Mouse (Mus musculus) neural tube, embryonic 10.5 days (tissue): ENCODE data around the gene Gm20683.
"Not testable (repeated sequence)": the region's sequence is repeated elsewhere in the genome, so short reads cannot be mapped to it uniquely, and the experiment has no call there.

Experiments
- DNase-seq: peaks from one replicate; pipeline ENCODE4 v3.0.0-alpha.2; 2017; ENCODE audit warnings: low spot score; ENCODE audit errors: extremely low spot score

Gene Gm20683

DNA sequence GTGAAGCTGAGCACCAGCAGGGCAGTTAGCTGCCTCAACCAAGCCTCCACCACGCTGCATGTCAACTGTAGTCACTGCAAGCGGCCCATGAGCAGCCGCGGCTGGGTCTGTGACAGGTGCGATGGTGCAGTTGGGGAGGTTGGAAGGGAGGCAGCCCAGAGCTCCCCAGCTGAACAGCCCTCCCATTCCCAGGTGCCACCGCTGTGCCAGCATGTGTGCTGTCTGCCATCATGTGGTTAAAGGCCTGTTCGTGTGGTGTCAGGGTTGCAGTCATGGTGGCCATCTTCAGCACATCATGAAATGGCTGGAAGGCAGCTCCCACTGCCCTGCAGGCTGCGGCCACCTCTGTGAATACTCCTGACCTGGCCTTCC is 13.4 kb downstream of the Gm20683 start:
- DNase-seq, result peak; percentile 38

- DNase-seq, result no peak
Measured at GRCm38 (mm10) chr17:25827546-25828222, 13.9 kb downstream of the Gm20683 start.

DNA sequence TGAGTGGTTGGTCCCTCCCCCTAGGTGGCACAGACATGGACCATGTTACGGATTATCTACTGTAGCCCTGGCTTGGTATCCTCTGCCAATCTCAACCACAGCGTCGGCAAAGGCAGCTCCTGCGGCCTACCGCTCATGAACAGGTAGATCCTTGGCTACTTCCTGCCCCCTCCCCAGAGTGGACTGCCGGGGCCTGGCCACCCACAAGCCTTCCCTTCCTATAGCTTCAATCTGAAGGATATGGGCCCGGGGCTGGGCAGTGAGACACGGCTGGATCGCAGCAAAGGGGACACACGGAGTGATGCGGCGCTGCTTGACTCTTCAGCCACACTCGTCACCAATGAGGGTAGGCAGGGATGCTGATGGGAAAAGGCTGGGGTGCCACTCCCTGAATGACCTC is 14.6 kb downstream of the Gm20683 start:
- DNase-seq, result no peak

GRCm38 (mm10) chr17:25825984-25826570 is 15.5 kb downstream of the Gm20683 start:
- DNase-seq, result no peak

DNA sequence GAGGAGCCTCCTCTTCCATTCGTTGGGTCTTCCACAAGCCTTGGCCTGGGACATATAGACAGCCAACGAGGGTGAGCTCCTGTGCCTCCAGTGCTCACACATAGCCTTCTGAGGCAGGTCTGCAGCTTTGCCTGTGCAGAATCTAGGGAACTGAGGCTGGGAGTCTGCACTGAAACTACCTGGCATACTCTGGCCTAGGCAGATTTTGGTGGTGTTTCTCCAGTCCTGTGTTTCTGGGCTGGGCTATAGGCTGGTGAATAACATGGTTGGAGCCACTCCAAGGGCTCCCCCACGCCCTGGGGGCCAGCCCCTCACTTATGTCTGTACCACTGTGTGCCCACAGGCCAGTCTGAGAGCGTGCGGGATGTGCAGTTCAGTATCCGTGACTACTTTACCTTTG is 16.3 kb downstream of the Gm20683 start:
- no peak for DNase-seq

- no peak for DNase-seq
Measured at GRCm38 (mm10) chr17:25824362-25825142, 17.0 kb downstream of the Gm20683 start.

GRCm38 (mm10) chr17:25823452-25823851 is 18.1 kb downstream of the Gm20683 start, which contains the start of gene Wdr24:
Wdr24 (plus strand) TSS chr17:25823627.
- peak; percentile 65 for DNase-seq

DNA sequence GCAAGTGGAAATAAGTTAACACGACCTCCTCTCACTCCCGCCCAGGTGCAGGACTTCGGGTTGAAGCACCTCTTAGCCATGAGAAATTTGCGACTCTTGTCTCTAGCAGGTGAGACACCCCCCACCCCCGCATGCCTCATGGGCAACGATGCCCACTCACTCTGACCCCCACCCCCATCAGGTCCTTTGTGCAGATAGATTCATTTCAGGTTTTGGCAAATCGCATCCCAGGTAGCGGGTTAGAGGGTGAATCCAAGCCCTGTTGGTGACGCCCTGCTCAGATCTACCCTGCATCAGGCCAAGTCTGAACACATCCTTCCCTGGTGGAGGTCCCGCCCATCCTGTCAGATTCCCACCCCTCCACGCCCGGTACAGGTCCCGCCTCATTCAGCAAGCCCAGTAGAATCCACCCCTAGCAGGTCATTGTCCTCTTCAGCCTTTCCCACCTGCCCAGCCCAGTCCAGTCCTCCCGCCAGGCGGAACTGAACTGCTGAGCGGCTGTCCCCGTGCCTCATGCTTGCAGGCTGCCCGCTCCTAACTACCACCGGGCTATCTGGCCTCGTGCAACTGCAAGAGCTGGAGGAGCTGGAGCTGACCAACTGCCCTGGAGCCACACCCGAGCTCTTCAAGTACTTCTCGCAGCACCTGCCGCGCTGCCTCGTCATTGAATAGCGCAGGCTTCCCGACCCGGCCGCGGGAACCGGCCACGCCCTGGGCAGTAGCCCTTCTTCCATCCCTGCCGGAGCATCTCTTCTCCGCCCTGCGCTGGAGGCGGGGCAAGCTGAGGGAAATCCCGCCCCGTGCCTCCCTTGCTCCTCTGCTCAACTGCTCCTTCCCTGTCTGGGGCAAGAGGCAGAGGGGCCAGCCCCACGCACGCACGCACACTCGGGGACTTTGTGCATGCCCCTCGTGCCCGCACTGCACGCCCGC is 22.4 kb downstream of the Gm20683 start:
- no peak for DNase-seq

DNA sequence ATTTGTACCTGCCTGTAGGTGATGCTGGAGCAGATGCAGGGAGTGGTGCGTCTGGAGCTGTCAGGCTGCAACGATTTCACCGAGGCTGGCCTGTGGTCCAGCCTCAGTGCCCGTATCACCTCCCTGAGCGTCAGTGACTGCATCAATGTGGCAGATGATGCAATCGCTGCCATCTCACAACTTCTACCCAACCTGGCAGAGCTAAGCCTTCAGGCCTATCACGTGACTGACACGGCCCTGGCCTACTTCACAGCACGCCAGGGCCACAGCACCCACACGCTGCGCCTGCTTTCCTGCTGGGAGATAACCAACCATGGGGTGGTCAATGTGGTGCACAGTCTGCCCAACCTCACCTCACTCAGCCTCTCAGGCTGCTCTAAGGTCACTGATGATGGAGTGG is 23.9 kb downstream of the Gm20683 start:
- DNase-seq, result no peak

DNA sequence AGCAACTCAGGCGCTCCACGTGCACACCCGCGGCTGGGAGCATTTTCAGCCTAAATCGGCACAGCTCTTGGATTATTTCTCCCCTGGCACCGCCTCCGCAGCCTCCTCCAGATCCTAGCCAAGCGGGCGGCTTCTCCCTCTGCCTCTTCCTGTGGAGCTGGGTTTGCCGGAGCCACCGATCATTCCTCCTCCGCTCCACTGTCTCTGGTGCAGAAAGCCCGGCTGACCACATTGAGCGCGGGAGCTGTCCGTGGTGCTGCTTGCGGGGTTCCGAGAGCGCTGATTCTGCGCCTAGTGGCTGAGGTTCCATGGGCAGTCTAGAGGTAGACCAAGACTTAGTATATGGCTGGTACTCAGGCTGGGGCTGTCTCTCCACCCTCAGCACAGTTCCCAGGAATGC is 28.1 kb downstream of the Gm20683 start:
- peak; percentile 93 for DNase-seq

DNA sequence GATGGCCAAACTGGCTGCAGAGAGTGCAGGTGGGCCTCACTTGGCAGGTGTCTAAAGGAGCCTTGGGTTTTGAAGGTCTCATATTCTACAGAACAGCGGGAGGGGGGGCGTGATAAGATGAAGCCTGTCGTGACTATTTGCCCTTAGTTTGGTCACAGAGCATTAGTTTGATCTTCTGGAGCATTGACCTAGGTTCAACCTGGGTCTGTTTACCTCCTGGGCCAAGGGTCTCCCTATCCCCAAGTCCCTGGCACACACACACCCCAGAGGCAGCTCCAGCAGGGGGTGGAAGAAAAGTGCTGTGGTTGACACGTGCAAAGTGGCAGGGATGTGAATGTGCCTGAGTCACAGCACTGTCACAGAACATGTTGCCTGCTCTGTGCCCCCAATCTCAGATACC is 30.7 kb downstream of the Gm20683 start:
- no peak for DNase-seq

- DNase-seq, result no peak
Measured at GRCm38 (mm10) chr17:25809606-25810340, 31.8 kb downstream of the Gm20683 start.

- DNase-seq, result peak; percentile 83
Measured at GRCm38 (mm10) chr17:25808789-25809605, 32.6 kb downstream of the Gm20683 start, which contains the start of gene Fbxl16. Fbxl16 (plus strand) TSS chr17:25809085.

- DNase-seq, result no peak
Measured at GRCm38 (mm10) chr17:25808028-25808427, 33.5 kb downstream of the Gm20683 start.

GRCm38 (mm10) chr17:25807452-25807851 is 34.1 kb downstream of the Gm20683 start:
- not testable (repeated sequence) for DNase-seq

GRCm38 (mm10) chr17:25806507-25806906 is 35.1 kb downstream of the Gm20683 start:
- DNase-seq, result no peak

GRCm38 (mm10) chr17:25802825-25803517 is 38.6 kb downstream of the Gm20683 start:
- peak; percentile 86 for DNase-seq

DNA sequence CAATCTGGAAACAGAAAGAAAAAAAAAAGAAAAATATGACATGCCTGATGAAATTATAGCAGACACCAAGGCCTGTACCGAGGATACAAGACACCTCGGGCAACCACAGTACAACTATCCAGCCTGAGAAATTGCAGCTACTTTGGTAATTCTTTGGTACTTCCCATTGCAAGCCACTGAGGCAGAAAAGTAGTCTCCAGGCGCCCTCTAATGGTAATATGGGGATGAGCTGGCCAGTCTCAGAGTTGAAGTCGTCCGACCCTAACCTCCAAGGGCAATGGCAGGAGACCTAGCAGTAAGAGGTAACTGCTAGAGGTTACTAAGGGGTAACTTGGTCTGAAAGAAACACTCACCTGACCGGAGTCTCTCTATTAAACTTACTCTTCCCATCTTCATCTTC is 40.5 kb downstream of the Gm20683 start:
- DNase-seq, result peak; percentile 65

DNA sequence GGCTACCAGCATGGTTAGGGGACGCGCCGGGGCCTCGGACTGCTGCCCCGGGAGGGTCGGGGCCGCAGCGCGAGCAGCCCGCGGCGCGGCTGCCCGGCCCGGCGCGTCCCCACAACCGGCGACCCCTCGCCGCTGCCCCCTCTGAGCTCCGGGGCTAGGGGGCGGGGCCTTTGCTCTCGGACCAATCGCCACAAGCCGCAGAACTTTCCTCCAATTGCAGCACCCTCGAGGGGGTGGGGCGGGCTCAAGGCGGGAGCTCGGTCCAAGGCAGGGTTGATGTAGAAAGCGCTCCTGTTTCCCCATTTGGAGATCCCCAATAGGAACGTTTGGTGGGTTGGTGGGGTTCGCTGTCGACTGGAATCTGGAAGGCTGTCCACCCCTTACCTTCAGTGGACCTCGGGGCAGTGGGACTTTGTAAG is 44.6 kb downstream of the Gm20683 start, which contains the start of gene Metrn:
Metrn (minus strand) TSS at position 186 of the 419 bp plus-strand sequence.
- peak; percentile 93 for DNase-seq
